Mouse (Mus musculus) mature B cell (primary cell): ENCODE data around the gene Apaf1.

Source experiments
- in situ Hi-C: fragments of 300-500 bp; cut with MboI; formaldehyde crosslinking; loops from 2 replicates; pipeline ENCODE4 v1.14.3; 2019

Apaf1 gene

GRCm38 (mm10) chr10:91081959-91082507, 537 bp downstream of the Apaf1 start:
- in situ Hi-C loops = no loop called here

GRCm38 (mm10) chr10:91080540-91080939, 2.0 kb downstream of the Apaf1 start:
- in situ Hi-C loops = no loop called here

GRCm38 (mm10) chr10:91076667-91077066, 5.9 kb downstream of the Apaf1 start:
- in situ Hi-C loops = loop anchor here (5.0 kb wide), 1 partner anchor 61 kb away; no protein-coding TSS in a partner anchor

DNA sequence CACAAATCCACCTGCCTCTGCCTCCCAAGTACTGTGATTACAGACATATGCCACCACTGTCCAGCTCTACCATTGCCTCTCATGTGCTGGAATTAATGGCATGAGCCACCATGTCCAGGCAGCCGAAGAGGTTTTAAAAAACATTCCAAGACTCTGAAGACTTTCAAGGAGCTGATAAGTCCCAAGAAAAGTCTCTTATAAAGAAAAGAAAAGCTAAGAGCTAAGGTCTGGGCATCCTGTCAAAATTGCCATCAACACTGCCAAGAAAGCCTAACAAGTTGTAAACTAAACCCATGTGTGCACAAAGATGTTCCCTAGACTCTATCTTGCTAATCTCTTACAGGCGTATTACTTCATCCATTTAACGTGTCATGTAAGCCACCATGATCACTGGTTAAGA, 9.2 kb downstream of the Apaf1 start:
- in situ Hi-C loops = no loop called here

DNA sequence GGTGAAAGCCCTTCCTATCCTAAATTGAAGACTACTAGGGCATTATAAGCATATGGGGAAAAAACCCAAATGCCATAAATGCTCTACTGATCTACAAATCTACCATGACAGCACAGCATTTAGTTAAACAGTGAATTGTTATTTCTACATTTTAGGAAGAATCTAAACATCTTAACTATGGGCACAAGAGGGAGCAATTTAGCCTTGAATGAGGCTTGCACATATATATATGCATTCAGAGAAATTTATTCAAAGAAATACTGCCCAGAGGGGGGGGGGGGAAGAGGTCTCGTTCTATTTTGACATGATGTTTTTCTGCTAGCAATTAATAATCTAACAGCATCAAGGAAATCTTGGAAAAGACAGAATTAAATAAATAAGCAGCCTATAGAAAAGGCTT, 10.8 kb downstream of the Apaf1 start:
- in situ Hi-C loops = no loop called here

DNA sequence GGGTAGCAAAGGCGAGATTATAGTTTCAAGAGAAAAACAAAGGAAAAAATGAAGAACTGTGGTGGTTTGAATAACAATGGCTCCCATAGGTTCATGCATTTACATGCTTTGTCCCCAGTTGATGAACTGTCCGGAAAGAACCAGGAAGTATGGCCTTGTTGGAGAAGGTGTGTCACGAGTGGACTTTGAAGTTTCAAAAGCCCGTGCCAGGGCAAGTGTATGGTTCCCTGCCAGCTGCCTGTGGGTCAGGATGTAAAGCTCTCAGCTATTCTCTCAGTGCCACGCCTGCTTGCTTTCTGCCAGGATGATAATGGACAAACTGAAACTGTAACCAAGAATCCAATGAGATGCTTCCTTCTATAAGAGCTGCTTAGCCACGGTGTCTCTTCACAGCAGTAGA, 20.2 kb downstream of the Apaf1 start:
- in situ Hi-C loops = no loop called here

GRCm38 (mm10) chr10:91060742-91061141, 21.8 kb downstream of the Apaf1 start:
- in situ Hi-C loops = no loop called here

GRCm38 (mm10) chr10:91052734-91053133, 29.8 kb downstream of the Apaf1 start:
- in situ Hi-C loops = no loop called here

GRCm38 (mm10) chr10:91051156-91051555, 31.4 kb downstream of the Apaf1 start:
- in situ Hi-C loops = no loop called here

GRCm38 (mm10) chr10:91049696-91050095, 32.9 kb downstream of the Apaf1 start:
- in situ Hi-C loops = no loop called here

DNA sequence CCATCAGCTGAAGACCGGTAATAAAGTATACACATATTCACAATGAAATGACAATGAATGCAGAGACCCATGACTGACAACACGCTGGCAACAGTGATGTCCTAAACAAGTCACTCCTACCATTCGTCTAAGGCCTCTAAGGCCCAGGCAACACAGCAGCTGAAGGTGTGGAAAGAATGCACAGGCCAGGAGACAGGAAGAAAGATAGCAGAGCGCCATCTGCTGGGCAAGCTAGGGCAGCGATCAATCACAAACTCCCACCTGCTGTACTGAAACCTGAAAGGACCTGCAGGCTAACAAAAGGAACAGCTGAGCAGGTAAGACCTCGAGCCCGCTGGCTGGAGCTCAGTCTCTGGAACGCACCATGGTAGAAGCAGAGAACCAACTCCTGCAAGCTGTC, 48.6 kb downstream of the Apaf1 start:
- in situ Hi-C loops = loop anchor here (5.0 kb wide), 1 partner anchor 302 kb away; no protein-coding TSS in a partner anchor

DNA sequence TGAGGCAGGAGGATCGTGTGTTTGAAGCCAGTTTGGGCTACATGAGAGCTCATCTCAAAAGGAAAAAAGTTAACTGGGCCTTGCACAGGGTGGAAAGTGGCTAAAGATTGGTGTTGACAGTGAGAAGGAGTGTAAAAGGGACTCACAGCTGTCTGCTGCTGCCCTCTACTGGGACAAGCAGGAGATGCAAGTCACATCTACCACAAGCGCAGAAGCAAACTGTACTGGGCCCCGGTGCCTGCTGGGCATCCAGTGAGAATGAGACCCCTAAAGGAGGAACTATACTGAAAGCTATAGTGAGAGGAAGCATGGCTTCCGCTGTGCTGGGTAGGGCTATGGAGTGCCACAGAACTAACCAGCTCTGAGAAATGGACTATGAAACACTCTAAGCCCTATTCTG, 50.2 kb downstream of the Apaf1 start:
- in situ Hi-C loops = loop anchor here (5.0 kb wide), 1 partner anchor 300 kb away; no protein-coding TSS in a partner anchor

- in situ Hi-C loops = loop anchor here (5.0 kb wide), 1 partner anchor 299 kb away; no protein-coding TSS in a partner anchor
Observed at GRCm38 (mm10) chr10:91031176-91031575, 51.4 kb downstream of the Apaf1 start.

DNA sequence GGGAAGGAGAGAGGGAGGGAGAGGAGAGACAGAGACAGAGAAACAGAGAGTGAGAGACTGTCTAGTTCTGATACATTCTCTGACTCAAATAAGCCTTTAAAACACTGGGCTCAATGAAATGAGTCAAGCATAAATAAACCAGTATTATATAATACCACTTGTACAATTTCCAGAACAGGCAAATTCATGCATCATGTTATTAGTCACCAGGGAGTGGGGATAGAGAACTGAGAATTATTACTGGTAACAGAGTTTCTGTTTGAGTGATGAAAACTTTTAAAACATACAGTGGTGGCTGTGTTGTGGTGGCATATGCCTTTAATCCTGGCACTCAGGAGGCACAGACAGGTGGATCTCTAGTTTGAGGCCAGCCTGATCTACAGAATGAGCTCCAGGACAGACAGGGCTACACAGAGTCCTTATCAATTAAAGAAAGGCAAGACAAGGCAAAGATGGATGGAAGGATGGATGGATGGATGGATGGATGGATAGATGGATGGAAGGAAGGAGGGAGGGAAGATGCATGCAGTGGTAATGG, 53.5 kb downstream of the Apaf1 start:
- in situ Hi-C loops = no loop called here

- in situ Hi-C loops = no loop called here
Observed at GRCm38 (mm10) chr10:91027964-91028363, 54.6 kb downstream of the Apaf1 start.

DNA sequence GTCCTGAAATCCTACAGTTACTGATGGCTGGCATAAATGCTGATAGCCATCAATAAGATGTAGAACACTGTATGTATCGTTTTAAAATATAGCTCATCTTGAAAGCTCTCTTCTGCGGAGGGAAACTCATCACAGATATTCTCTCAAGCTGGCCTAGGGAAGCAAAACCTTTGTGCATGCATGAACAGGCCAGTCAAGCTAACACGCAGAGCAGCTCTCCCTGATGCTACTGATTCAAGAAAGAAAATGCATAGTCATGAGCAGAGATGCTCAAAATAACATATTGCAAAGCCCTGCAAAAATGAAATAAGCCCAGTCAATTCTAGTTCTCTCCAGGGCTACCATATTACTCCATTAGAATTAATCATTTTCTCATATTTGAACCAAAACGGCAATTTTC, 55.1 kb downstream of the Apaf1 start:
- in situ Hi-C loops = no loop called here

DNA sequence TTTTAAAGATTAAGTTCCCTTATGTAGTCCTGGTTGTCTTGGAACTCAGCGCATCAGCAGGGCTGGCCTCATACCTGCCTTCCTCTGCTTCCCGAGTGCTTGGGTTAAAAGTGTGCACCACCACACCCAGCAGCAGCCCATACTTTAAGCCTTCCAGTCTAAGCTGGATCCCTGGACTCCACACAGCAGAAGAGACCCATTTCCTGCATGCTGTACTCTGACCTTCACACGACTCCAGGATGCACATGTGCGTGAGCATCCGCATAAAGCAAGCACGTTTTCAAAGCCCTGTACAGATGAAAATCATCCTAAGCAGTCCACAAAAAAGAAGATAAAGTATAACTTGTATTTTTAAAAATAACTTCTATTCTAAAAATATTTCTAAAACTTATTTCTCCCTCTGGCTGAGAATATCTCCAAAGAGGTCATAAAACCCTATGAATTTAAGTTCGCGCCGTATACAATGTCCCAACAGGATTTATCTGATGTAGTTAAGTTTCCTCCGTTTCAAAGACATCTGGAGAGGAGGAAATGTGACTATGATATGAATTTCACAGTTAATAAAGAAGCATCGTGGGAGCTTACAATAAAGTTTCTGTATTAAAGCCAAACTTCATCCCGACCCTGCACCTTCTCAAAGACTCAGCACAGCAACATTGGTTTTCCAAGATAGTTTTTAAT, 76.6 kb downstream of the Apaf1 start:
- in situ Hi-C loops = no loop called here

DNA sequence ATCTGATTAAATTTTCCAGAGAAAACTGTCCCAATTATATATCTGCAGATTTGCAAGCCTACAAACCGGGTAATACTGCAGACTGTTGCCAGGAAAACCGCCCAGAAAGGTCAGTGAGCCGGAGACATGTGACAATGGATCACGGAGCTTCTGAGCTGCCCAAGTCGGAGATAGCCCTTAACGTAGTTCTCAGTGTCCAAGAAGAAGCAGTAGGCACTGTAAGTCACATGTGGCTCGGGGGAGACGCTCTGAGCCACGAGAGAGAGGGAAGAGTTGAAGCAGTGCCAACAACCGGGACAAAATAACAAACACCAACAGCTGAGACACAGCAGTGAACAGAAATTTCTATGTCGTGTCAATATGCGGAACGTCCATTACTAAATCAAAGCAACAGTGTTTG, 81.1 kb downstream of the Apaf1 start:
- in situ Hi-C loops = no loop called here

GRCm38 (mm10) chr10:90999899-91000298, 82.7 kb downstream of the Apaf1 start:
- in situ Hi-C loops = no loop called here

GRCm38 (mm10) chr10:90993869-90994268, 88.7 kb downstream of the Apaf1 start:
- in situ Hi-C loops = no loop called here

GRCm38 (mm10) chr10:90992237-90992636, 90.3 kb downstream of the Apaf1 start:
- in situ Hi-C loops = no loop called here

DNA sequence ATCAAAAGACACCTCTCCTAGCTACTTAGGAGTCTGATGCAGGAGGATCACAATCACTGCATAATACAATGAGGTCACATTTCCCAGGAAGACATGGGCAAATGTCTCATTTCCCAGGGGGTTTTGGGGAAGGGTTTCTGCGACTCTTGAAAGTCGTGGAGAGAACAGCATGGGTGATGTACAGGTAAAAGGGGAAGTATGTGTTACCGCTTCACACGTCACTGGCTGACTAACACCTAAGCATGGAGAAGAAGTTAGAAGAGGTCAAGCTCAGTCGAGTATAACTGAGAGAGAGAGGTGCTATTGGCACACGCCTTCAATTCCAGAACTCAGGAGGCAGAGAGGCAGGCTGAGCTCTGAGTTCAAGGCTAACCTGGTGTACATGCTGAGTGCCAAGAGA, 92.2 kb downstream of the Apaf1 start:
- in situ Hi-C loops = no loop called here

GRCm38 (mm10) chr10:90983046-90983445, 99.5 kb downstream of the Apaf1 start:
- in situ Hi-C loops = no loop called here
